Mouse (Mus musculus) neural tube, embryonic 14.5 days (tissue): Measurements from ENCODE around the gene Slco2a1. TPM values are rescaled to one million over a fixed set of nuclear protein-coding genes. Genes with fewer than 3 reads are reported as not detected.
A peak's percentile ranks its signal among the peaks of the same experiment; 100 is the strongest.

Source experiments
- ATAC-seq: fragments of 200-750 bp; cut with Nextera tagmentation; 2 replicates; pipeline ENCODE4 v1.8.0; 2017; ENCODE audit warnings: low read depth, mild to moderate bottlenecking, moderate TSS enrichment, moderate library complexity
- H3K27ac ChIP-seq: fragments of 300-500 bp; sonication (generic); 2 replicates; pipeline ENCODE4 v1.5.1; 2014; ENCODE audit warnings: low read depth, mild to moderate bottlenecking, control low read depth, low read length, moderate library complexity, mixed read lengths
- H3K27me3 ChIP-seq: fragments of 300-500 bp; sonication (generic); 2 replicates; pipeline ENCODE4 v1.6.1; 2014; ENCODE audit warnings: low read length; ENCODE audit not compliant: control insufficient read depth, insufficient read depth
- H3K36me3 ChIP-seq: fragments of 300-500 bp; sonication (generic); 2 replicates; pipeline ENCODE4 v1.6.1; 2014; ENCODE audit warnings: low read length, mixed read lengths; ENCODE audit not compliant: control insufficient read depth, insufficient read depth
- H3K4me1 ChIP-seq: fragments of 300-500 bp; sonication (generic); 2 replicates; pipeline ENCODE4 v1.6.1; 2014; ENCODE audit warnings: low read length; ENCODE audit not compliant: control insufficient read depth, insufficient read depth
- H3K4me2 ChIP-seq: fragments of 300-500 bp; sonication (generic); 2 replicates; pipeline ENCODE4 v1.6.1; 2014; ENCODE audit warnings: mild to moderate bottlenecking, low read depth, low read length, control low read depth
- H3K4me3 ChIP-seq: fragments of 300-500 bp; sonication (generic); 2 replicates; pipeline ENCODE4 v1.5.1; 2014; ENCODE audit warnings: low read depth, low read length, control low read depth, mixed read lengths
- H3K9ac ChIP-seq: fragments of 300-500 bp; sonication (generic); replicated peaks from 2 replicates; pipeline ENCODE4 v1.6.1; 2014; ENCODE audit warnings: low read depth, mild to moderate bottlenecking, control low read depth, low read length, mixed read lengths
- H3K9me3 ChIP-seq: fragments of 300-500 bp; sonication (generic); 2 replicates; pipeline ENCODE4 v1.6.1; 2016; ENCODE audit warnings: low read length; ENCODE audit not compliant: control insufficient read depth
- WGBS: fragments of 180-500 bp; shearing (Covaris S2); extraction: QIAGEN DNeasy Blood & Tissue Kit; methylation state at CpG from one replicate; pipeline ENCODE4 v1.1.7; 2014; 5-methylcytosine and 5-hydroxymethylcytosine counted together
- polyA plus RNA-seq: library from polyadenylated mRNA; unstranded; fragments of >200 nt; fragmentation: Nextera tagmentation; extraction: Ambion mirVana; gene quantifications from 2 replicates; pipeline ENCODE4 v1.2.1, GENCODE M21; 2014

The Slco2a1 gene
- polyA plus RNA-seq, 1 experiment from 2014 or later = 1.0 TPM

DNA sequence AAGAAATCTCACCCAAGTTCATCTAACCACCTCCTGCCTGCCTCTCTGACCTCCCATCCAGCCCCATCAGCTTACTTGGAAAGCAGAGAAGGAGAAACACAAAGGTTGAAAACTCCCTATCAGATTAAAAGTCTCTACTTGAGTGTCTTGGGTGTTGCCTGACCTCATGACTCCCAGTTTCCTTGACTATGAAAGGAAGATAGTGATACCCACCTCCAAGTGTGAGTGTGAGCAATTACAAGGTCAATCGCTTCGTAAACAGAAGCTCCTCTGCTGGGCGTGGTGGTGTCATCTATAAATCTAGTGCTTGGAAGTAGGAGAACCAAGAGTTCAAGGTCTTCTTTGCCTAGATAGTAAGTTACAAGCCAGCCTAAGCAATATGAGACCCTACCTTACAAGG, 91.7 kb downstream of the Slco2a1 start:
- WGBS = 92% methylated on average over 3 of the region's 3 CpGs
- Histone ChIP-seq H3K27ac (no peak overlapping the region), H3K4me1 (no peaks in the 10 kb centered on the region), H3K36me3 (no peaks in the 10 kb centered on the region), H3K9me3 (no peaks in the 10 kb centered on the region), H3K27me3 (no peaks in the 10 kb centered on the region), H3K4me3 (no peak overlapping the region), H3K9ac (no peak overlapping the region), H3K4me2 (no peak overlapping the region)
- no peak for ATAC-seq

DNA sequence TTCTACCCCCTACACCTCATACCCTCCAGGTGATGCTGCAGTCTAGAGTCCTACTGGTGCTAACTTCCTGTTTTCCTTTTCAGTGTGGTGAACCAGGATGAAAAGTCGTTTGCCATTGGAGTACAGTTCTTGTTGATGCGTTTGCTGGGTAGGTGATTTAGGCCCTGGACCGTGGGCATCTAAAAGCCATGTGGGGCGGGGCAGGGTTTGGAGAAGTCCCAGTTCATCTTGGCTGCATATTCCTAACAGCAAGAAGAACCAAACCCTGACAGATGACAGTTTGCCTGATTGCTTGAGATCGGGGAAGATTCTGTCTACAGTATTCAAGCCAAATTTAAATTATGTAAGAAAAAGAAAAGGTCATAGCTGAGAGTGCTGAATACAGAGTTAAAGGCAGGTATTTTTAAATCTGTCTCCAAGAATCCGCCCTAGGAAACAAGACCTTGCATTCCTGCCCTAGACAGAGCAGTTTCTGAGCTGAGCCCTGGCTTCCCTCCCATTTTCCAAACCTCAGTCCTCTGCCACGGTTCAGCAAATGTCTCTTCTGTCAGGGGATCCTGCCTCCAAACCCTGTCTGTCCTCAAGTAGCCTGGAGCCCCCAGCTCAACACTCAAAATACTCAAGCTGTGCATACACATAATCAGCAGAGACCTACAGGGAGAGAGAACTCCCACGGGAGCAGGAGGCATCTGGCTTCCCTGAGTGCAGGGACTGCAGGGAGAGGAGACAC, 93.9 kb downstream of the Slco2a1 start:
- no peak overlapping the region for H3K4me2 ChIP-seq
- H3K36me3 ChIP-seq = no peaks in the 10 kb centered on the region
- no peaks in the 10 kb centered on the region for H3K4me1 ChIP-seq
- no peak for ATAC-seq
- H3K9me3 ChIP-seq = no peaks in the 10 kb centered on the region
- H3K4me3 ChIP-seq = no peak overlapping the region
- WGBS = 84% methylated on average over 8 of the region's 8 CpGs
- no peak overlapping the region for H3K27ac ChIP-seq
- no peak overlapping the region for H3K9ac ChIP-seq
- no peaks in the 10 kb centered on the region for H3K27me3 ChIP-seq

DNA sequence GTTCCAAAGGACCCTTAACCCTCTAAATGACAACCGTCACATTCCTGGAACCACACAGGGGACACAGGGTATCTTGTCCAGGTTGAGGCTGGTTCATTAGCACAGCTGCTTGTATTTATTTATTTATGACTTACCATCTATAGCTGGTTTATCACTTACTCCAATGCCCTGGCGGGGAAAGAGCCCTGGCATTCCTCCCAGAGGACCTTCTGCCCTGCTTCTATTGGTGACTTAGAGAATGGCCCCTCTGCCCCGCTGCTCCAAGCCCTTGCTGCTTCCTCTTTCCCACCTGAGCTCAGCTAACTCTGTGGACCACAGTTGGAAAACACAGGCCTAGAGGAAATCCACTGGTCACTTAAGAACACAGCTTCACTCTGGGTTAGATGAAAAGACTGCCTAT, 94.9 kb downstream of the Slco2a1 start:
- Histone ChIP-seq H3K36me3 (no peaks in the 10 kb centered on the region), H3K27ac (no peak overlapping the region), H3K27me3 (no peaks in the 10 kb centered on the region), H3K4me1 (no peaks in the 10 kb centered on the region), H3K4me3 (no peak overlapping the region), H3K4me2 (no peak overlapping the region), H3K9me3 (no peaks in the 10 kb centered on the region), H3K9ac (no peak overlapping the region)
- ATAC-seq = no peak
- WGBS = 54% methylated on average over 3 of the region's 3 CpGs

DNA sequence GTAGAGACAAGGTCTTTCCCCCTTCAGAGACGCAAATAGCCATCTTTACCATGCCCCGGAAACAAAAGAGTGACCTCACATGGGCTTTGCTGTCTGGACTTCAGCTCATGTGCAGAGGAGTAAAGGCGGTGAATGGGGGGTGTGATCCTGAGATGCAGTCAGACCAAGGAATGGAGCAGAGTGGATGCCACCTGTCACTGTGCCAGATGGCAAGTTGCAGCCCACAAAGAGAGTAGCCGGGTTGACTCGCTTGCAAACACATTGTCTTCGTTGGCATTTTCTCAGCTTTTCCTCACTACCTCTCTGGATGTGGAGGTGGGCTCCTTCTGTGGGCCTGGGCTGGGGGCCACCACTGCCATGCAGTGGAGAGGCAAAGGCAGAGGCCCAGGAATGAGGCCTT, 98.2 kb downstream of the Slco2a1 start:
- no peaks in the 10 kb centered on the region for H3K27me3 ChIP-seq
- no peaks in the 10 kb centered on the region for H3K4me1 ChIP-seq
- ATAC-seq = no peak
- 79% methylated on average over 6 of the region's 6 CpGs for WGBS
- H3K4me3 ChIP-seq = no peak overlapping the region
- no peaks in the 10 kb centered on the region for H3K36me3 ChIP-seq
- no peak overlapping the region for H3K27ac ChIP-seq
- H3K4me2 ChIP-seq = no peak overlapping the region
- H3K9ac ChIP-seq = no peak overlapping the region
- H3K9me3 ChIP-seq = no peaks in the 10 kb centered on the region

DNA sequence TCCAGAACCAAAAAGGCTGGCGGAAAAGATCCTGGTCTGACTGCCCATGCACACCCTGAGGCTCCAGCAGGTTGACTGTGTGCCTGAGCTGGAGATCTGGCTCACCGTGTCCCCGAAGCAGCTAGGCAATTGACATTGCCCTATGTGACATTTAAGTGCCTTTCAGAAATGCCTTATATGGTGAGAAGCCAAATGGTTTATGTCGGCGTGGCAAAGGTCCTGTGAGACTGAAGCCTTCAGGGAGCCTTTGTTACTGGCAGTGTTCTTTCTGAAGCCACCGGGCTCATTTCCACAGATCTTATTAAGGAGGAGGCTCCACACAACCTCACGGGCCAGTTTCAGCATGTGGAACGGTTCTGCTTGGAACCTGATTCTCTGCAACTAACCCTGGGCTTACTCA, 98.8 kb downstream of the Slco2a1 start:
- no peaks in the 10 kb centered on the region for H3K36me3 ChIP-seq
- H3K27me3 ChIP-seq = no peaks in the 10 kb centered on the region
- no peak overlapping the region for H3K4me3 ChIP-seq
- no peak overlapping the region for H3K9ac ChIP-seq
- no peak overlapping the region for H3K4me2 ChIP-seq
- WGBS = 50% methylated on average over 8 of the region's 8 CpGs
- ATAC-seq = no peak
- no peak overlapping the region for H3K27ac ChIP-seq
- no peaks in the 10 kb centered on the region for H3K9me3 ChIP-seq
- H3K4me1 ChIP-seq = no peaks in the 10 kb centered on the region

DNA sequence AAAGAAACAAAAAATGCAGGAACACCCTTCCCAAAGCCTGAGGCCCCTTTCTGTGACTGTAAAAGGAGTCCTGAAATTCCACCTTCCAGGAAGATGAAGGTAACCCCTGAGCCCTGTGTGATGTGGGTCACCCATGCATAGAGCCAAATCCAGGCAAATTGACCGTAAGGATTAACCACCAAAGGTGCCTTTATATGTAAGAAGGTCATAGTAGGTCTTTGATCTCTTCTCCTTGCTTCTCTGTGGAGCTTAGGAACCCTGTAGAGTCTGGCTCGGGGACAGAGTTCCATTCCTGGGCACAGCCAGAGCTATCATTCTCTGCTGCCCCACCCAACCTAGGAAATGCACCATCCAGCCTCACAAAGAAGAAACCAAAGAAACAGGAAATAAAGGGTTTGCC, 100.1 kb downstream of the Slco2a1 start:
- no peak for ATAC-seq
- Histone ChIP-seq H3K9ac (no peak overlapping the region), H3K4me1 (no peaks in the 10 kb centered on the region), H3K4me2 (no peak overlapping the region), H3K27ac (no peak overlapping the region), H3K4me3 (no peak overlapping the region), H3K9me3 (no peaks in the 10 kb centered on the region), H3K27me3 (no peaks in the 10 kb centered on the region), H3K36me3 (no peaks in the 10 kb centered on the region)
- WGBS = 83% methylated on average over 2 of the region's 2 CpGs

DNA sequence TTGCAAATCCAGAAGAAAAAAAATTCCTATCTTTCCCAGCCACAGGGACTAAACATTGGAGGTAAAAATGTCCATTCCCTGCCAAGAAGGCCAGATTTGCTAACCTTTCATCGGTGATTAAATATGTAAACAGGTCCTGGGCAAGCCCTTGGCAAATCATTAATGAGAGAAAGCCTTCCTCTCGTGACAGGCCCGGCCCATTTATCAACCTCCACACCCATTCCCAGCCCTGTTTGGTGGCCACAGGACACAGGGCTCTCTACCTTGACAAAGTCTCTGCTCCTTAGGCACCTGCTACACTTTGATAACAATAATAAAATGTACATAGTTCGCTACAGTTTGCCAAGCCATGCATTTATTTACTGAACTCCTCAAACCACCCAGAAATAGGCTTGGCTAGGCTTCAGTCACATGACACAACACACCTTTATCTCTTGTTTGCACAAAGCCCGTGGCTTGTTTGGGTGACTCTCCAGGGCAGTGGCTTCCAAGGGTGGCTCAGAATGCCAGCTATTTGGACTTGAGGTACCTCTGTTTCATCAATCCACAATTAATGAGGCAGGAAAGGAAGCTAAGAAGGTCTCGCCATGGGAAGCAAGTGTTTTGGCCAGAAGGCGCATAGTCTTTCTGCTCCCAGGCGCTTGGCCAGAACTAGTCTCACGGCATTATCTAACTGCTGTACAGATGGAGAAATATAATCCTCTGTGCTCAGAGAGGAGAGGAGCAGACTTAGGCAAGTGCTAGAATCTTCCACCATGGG, 101.8 kb downstream of the Slco2a1 start:
- WGBS = 79% methylated on average over 9 of the region's 9 CpGs
- Histone ChIP-seq H3K9ac (no peak overlapping the region), H3K4me1 (no peaks in the 10 kb centered on the region), H3K4me2 (no peak overlapping the region), H3K9me3 (no peaks in the 10 kb centered on the region), H3K36me3 (no peaks in the 10 kb centered on the region), H3K27ac (no peak overlapping the region), H3K27me3 (no peaks in the 10 kb centered on the region), H3K4me3 (no peak overlapping the region)
- no peak for ATAC-seq

DNA sequence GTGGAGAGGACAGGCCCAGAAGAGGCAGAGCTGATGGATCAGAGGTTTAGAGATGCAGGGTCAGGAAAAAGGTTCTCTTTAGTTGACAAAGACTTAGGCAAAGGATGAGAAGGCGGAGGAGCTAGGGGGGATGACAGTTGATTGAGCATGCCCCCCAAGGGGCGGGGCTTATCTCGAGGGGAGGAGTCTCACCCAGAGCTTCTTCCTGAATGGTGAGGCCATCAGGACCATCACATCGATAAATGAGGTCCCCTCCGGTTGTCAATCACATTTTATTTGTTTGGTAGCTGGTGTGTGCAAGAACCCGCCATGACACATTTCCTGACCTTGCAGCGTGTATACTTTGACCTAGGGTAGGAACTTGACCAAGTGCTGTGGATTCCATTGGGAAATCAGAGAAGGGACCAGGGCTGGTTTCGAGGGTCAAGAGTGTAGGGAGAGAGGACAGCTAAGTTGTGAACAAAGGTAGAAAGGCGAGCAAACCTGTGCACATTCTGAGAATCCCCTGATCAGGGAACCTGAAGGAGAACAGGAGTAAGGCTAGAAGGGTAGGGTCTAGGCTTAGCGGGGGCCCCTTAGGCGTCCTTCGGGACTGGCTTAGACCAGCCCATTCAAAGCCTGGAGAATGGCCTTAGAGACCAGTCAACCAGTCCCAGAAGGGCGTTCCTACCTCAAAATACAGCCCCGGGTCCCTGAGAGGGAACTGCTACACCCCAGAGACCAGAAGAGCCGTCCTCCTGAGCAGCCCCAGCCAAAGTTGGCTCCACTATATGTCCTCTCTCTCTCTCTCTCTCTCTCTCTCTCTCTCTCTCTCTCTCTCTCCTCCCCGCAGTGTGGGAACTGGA, 102.7 kb downstream of the Slco2a1 start:
- Histone ChIP-seq H3K36me3 (no peaks in the 10 kb centered on the region), H3K27me3 (no peaks in the 10 kb centered on the region), H3K9me3 (no peaks in the 10 kb centered on the region), H3K9ac (no peak overlapping the region), H3K27ac (no peak overlapping the region), H3K4me2 (no peak overlapping the region), H3K4me1 (no peaks in the 10 kb centered on the region), H3K4me3 (no peak overlapping the region)
- WGBS = 82% methylated on average over 16 of the region's 16 CpGs
- ATAC-seq = no peak

DNA sequence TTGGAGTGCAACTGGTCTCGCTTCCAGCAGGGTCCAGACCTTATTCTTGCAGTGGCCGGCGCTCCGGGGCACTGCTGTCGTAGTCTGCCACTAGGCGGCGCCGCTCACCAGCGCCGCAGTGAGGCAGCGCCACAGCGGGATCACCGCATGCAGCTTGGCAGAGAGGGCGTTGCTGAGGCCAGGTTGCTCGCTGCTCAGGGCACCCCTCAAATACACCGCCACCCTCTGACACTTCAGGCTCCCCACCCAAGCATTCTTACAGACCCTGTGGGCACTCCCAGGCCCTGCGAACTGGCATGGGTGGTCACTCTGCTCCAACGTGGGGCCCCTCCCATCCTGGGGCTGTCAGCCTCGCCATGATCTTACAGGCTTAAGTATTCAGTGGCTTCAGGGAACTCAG, 103.7 kb downstream of the Slco2a1 start:
- ATAC-seq = peak; percentile 91
- Histone ChIP-seq H3K4me2 (peak overlapping the region; percentile 67), H3K4me1 (no peaks in the 10 kb centered on the region), H3K27ac (no peak overlapping the region), H3K9ac (peak overlapping the region; percentile 61), H3K4me3 (peak overlapping the region; percentile 35), H3K36me3 (no peaks in the 10 kb centered on the region), H3K27me3 (no peaks in the 10 kb centered on the region), H3K9me3 (no peaks in the 10 kb centered on the region)
- WGBS = under 1% methylated on average over 18 of the region's 19 CpGs
